Mouse (Mus musculus) spleen, adult 18-20 months (tissue): ENCODE measurements around the gene Gm28553.
"Not testable (repeated sequence)": the region's sequence is repeated elsewhere in the genome, so short reads cannot be mapped to it uniquely, and the experiment has no call there.

ENCODE experiments used
- DNase-seq, 2 experiments: peaks; one replicate each; pipeline ENCODE4 v3.0.0; 2022; ENCODE audit warnings: mixed read lengths in 2 of 2

The Gm28553 gene

DNA sequence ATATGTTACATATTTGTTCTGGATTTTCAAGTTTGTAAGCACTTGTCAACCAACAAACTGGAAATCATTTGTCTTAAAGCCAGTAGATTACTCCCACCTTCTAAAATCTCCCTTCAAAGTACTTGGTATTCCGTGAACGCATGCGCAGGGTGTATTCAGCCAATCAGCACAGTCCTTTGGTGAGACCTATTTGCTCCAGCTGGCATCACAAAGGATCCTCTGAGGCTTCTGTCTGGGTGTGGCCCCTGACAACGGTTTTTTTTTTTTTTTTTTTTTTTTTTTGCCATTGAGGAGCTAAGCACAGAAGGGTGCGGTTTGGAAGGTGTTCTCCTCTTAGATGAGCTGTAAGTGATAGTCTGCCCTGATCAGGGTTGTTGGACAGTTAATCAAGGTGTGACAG is at the start of gene Gm28553:
Gene Gm28553, plus strand, starts transcription at position 301 of the 400 bp plus-strand sequence.
- not testable (repeated sequence) for DNase-seq
